Mouse (Mus musculus) embryo, embryonic 11 days (tissue): Measurements from ENCODE around the gene Sap30.
A peak's percentile ranks its signal among the peaks of the same experiment; 100 is the strongest.
"Not testable (repeated sequence)": the region's sequence is repeated elsewhere in the genome, so short reads cannot be mapped to it uniquely, and the experiment has no call there.

Experiments
- DNase-seq: peaks from one replicate; pipeline ENCODE4 v3.0.0-alpha.2; 2015

The Sap30 gene

DNA sequence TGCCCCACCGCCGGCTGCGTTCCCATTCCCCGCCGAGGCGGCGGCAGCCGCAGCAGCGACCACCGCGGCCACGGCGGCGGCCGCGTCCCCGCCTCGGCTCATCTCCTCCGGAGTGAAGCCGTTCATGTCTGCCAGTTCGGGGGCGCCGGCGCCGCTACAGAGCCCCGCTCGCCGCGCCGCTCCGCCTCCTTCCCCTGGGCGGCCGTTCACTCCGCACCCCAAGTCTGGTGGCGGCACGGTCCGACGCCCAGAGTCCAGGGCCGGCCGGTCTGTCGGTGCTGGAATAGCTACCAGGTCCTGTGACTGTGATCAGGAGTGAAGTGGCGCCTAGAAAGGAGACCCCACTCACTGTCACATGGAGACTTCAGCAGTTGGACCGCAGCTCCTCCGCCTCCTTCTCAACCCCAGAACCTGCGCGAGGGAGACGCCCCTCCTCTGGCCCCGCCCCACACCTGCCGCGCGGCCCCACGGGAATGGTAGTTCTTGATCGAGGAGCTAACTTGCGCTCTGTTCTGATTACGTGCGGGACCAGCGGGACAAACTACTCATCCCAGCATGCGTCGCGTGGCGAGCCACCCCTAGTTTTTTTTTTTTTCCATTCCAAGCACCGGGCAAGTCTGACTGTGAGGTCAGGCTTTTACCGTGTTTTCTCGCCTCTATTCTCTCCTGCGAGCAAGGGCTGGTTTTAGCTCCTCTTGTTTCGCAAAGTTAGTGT, at the start of gene Sap30:
TSS of gene Sap30 (minus strand) at position 420 of the 715 bp plus-strand sequence.
- DNase-seq, result peak; percentile 98

DNA sequence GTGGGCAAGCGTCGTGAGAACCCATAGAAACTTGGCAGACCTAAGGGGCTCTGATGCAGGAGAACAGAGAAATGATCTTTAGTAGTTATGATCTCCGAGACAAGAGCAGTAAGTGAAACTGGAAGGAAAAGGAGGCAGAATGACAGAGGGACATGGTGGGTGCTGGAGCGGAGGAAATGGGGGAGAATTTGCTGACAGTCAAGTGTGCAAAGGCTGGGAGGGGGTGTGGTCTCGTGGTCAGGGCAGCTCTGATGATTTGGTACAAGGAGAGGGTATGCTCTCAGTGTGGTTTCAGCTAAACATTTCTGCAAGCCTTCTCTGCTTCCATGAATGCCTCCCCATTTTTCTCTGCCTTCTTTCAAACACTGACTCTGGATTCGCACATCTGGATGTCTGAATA, 48.5 kb upstream of the Sap30 start:
- no peak for DNase-seq

DNA sequence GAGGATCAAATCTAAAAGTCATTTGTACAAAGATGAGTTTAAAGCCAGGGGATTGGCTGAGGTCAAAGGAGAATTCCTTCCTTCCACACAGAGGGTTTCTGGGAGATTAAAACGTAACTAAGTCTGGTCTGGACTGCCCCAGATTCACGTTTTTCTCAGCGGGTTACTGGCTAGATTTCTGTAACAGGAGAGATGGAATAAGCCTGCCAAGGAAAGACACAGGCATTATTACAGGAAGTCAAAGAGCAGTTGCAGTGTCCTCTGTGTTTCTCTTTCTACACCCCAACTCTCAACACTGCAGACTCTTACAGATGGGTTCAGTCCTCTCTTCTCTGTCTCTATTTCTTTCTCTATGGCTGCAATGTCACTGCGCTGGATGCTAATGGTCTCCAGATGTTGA, 46.8 kb upstream of the Sap30 start:
- DNase-seq, result no peak

DNA sequence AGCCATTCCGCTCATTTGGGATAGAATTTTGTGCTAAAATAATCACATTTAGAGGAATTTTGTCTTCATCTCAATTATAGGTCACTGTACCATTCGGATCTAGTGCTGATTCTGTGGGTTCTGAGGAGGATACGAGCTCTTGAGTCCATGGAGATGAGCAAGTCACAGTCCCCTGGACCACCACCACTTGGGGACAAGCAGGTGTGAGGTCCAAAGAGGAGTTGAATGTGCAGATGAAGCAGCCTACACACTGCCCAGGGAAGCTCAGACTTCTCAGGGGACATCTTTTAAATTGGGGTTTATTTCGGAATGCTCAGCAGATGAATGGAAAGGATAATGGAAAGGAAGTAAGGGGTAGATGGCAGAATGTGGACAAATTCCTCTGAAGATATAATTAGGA, 45.4 kb upstream of the Sap30 start:
- DNase-seq, result no peak

DNA sequence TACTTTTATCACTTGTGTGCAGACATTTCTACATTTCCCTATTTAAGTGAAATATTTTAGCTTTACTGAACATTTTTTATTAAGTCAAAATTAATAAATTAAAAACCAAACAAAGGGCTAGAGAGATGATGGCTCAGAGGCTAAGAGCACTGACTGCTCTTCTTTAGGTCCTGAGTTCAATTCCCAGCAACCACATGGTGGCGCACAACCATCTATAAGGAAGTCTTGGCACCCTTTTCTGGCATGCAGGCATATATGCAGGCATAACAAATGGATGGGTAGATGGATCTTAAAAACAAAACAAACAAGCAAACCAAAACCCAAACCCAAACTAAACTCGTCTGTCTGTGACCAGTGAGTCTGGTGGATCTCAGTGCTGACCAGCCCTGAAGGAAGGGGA, 44.6 kb upstream of the Sap30 start:
- peak; percentile 37 for DNase-seq

DNA sequence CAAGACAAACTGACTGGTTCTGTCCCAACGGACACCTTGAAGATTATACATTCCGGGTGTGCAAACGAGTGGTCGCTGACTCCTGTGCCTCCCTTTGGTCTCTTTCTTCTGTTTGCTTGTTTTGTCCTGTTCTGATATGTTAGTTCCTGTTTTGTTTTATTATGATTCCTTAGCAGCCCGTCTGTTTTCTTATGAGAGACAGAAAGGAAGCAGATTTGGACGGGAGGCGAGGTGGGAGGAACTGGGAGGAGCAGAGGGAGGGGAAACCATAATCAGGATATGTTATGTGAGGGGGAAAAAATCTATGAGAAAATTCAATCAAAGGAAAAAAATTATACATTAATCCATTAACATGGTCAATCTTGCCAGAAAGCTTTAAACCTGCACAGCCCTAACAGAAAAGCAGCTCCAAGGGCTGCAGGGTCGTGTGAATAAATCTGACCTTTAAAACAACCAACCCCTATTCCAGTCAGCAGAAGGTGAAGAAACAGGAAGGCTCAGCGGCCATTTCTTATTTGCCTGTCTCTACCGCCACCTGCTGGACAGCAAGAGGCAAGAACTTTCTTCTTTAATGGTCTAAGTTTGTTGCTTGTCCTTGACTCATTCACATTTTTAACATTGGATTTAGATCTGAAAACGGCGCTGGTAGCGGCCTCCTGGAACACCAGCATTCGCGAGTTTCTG, 43.1 kb upstream of the Sap30 start:
- DNase-seq, result peak; percentile 88

DNA sequence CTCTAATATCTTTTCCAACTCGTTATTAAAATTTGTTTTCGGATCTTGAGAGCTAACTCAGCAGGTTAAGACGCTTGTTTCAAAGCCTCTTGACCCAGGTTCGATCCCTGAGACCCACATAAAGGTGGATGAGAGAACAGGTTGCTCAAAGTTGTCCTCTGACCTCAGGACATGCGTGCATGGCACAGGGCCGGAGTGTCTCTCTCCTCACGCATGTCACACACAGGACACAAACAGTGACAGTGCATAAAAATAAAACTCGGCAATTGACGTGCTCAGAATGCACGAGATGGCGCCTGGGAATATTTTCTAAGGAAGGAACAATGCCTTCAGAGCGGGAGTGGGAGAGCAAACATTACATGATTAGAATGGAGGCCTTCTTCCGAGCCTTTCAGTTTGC, 42.6 kb upstream of the Sap30 start:
- no peak for DNase-seq

DNA sequence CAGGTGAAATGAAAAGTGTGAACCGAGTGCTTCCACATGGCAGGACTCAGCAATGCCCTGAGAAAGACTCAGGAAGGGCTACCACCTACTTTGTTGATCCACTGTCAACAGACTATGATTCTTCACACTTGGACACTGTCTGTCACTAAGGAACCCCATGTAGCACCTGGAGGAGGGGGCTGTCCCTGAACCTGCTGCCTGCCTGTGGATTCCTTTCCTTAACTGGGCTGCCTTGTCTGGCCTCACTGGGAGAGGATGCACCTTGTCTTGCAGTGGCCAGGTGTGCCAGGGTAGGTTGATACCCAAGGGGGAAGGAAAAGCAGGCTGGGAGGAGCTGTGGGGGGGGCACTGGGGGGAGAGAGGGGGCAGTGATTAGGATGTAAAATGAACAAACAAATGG, 40.4 kb upstream of the Sap30 start:
- no peak for DNase-seq

DNA sequence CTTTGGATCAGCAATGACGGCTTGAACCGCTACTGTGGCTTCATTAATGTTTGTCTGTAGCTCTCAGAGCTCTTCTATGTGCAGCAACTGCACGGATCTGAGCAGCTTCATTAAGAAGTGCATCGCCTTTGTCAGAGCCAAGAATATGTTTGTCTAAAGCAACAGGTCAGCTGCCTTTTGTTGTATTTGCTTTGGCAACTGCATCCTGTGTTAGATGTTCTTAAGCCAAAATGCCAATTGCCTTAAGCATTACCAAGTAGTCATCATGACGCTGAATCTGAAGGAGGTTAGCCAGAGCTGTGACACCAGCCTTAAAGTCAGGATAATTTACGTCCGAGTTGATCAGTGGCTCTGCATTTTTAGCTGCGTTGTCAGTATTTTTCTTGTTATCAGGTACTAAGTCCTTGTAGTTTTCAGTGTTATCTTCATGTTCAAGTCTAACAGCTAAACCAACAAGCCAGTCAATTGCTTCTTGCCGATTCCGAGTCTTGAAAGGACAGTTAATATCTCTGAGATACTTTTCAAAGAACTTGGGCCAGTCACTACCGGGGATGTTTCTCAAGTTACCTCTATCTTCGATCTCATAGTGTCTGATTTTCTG, 32.6 kb upstream of the Sap30 start:
- no peak for DNase-seq

DNA sequence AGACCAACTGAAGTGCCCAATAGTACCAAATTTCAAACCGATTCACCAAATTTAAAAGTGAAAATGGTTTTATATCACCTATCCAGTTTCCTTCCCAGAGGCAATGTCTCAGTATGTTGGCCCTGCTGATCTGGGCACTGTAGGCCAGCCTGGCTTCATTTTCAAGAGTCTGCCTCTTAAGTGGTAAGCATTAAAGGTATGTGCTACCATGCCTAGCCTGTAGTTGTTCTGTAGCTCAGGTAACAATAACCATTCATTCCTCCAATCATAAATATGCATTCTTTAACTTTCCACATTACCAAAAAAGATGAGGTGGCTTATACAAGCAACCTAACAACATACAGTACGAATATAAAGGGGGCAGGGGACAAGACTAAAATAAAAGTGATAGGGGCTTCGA, 30.1 kb upstream of the Sap30 start:
- no peak for DNase-seq

DNA sequence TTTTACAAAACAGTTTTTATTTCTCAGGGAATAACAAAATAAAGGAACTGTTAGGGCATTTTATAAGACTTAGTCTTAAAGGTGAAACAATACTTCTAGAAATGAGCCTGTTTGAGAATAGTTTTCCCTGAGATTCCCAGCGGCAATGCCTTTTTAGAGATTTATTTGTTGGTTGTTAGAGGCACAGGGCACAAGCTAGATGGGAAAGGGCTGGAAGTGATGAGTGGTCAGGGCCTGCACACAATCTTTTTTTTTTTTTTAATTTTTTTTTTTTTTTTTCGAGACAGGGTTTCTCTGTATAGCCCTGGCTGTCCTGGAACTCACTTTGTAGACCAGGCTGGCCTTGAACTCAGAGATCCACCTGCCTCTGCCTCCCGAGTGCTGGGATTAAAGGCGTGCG, 29.0 kb upstream of the Sap30 start:
- not testable (repeated sequence) for DNase-seq

DNA sequence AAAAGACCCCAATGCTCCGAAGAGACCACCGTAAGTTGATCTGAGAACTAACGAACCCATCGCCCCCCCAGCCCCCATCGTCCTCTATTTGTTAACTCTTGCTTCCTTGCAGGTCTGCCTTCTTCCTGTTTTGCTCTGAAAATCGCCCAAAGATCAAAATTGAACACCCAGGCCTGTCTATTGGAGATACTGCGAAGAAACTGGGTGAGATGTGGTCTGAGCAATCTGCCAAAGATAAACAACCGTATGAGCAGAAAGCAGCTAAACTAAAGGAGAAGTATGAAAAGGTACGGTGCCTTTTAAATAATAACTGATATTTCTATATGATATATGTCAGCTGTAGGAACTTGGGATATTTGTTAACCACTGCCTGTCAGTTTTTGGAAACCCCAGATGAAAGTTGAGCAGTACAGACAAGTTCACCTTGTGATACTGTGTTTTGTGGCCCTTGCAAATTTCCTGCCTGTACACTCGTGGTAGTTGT, 25.6 kb upstream of the Sap30 start:
- DNase-seq, result not testable (repeated sequence)

DNA sequence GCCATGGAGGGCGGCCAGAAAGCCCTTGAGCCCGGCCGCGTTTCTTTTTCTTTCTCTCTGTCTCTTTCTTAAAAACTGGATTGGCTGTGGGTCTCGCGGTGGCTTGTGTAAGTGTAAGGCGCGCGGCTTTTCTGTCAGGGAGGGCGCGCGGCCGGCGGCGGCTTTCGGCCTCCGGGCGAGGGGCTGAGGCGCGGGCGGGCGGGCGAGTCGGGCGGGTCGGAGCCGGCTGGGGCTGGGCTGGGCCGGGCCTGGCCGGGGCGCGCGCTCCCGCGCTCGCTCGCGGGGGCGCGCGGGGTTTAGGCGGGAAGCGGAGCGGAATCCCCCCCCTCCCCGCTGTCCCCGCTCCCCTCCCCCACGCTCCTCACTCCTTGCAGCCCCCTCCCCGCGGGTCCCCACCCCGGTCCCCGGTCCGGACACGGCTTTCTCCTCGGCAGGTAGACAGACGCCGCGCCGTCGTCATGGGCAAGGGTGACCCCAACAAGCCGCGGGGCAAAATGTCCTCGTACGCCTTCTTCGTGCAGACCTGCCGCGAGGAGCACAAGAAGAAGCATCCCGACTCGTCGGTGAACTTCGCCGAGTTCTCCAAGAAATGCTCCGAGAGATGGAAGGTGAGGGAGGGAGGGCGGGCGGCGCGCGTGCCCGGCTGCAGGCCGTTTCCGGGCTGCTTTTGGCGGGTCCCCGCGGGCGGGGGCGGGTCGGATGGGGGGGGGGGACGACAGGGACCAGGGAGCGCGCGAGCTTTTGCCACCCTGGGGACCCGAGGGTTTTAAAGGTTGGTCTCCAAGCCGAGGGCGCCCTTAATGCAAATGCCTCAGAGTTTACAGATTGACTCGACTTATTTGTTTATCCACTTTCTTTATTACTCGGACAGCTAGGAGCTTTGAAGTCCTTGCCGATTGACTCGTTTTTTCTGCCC, 24.7 kb upstream of the Sap30 start:
- peak; percentile 84 for DNase-seq

DNA sequence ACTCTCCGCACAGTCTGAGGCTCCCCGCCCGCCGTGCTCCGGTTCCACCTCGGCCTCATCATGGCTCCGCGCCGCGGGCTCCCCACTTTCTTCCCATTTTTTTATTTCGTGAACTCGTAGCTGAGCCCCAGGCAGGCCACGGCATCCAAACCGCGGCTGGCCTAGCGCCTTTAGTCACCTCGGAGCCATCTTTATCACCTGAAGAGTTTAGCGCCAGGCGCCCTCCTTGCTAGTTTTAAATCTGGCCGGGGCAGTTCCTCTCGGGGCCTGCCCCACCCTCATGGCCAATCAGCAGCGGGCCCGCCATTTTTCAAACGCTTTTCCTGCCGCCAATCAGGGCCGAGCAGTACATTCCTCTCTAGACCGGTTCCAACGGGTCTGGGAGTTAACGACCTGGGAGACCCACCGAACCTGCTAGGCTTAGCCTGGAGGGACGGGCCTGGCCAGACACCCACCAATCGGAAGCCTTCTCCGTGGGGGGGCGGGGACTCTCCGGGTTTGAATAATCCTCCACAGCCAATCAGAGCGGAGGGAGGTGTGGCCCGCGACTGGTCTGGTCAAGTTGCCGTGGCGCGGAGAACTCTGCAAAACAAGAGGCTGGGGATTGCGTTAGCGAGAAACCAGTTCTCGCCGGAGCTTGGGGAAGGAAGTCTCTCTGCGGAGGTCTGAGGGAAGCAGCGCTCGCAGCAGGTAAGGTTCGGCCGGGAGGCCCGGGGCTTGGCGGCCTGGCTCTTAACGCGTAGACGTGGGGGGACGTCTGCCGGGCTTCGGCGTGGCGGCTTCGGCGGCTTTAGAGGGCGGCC, 23.9 kb upstream of the Sap30 start, which contains the start of gene Hmgb2:
TSS of gene Hmgb2 (plus strand) at position 592 of the 803 bp plus-strand sequence.
- peak; percentile 100 for DNase-seq

DNA sequence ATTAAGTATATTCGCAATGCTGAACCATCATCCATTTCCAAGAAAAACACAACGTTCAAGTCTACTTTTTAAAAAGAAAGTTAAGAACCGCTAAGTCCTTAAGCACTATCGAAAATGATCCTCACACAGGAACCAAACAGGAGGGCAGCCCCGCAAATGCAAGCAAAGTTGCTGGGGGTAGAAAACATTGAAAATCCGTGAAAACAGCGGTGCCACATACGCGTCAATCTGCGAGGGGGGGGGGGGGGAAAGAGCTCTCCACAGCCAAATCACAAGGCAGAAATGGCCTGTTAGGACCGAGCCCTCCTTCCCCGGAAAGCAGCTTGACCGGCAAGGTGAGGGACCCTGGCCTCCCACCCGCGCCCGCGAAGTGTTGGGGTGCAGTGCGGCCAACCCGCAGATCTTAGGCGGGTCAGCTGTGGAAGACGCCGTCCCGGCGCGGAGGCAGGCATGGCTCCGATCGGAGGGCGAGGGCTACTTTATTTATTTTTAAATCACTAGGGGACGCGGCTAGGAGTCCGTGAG, 23.2 kb upstream of the Sap30 start:
- DNase-seq, result no peak

DNA sequence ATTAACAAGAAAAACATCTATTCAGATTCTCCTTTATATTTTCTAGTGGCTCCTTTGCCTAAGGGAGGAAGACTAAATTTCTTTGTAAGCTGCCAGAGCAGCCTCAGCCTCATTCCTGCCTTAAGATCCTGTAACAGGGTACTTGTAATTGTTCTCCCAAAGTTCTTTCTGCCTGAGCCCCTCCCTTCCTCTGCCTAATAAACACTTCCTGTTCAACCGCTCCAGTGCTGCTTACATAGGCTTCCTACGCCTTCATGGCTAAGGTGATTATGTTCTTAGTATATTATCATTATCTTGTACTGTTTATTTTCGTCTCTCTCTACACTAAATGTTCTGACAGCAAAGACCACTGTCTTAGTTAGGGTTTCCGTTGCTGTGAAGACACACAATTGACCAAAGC, 21.0 kb upstream of the Sap30 start:
- DNase-seq, result no peak

DNA sequence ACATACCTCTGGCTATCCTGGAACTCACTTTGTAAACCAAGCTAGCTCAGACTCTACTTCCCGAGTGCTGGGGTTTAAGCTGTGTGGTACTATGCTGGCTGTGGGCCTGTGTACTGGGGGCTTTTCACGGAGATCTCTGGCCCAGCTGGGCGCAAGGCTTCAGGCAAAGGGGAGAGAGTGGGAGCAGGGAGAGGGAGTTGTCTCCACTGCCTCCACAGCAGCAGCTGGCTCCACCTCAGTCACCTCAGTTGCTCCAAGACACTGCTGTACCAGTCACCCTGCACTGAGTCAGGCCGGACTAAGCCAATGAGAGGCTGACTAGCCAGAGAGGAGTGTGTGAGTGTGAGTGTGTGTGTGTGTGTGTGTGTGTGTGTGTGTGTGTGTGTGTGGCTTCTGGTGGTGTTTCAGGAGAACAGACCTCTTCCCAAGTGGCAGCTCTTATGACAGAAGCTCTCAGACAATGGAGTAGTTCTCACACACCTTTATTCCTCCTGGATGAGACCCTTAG, 19.9 kb upstream of the Sap30 start:
- DNase-seq, result no peak

DNA sequence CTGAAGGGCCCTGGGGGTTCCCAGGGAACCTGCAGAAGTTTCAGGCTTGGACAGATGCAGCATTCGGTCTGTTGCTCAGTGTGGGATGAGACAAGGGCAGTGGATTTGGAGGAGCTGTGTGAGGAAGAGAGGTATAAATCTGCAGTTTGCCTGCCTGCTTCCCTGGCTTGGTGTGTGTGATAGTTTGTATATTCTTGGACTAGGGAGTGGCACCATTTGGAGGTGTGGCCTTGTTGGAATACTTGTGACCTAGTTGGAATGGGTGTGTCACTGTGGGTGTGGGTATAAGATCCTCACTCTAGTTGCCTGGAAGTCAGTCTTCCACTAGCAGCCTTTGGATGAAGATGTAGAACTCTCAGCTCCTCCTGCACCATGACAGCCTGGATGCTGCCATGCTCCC, 17.8 kb upstream of the Sap30 start:
- not testable (repeated sequence) for DNase-seq

DNA sequence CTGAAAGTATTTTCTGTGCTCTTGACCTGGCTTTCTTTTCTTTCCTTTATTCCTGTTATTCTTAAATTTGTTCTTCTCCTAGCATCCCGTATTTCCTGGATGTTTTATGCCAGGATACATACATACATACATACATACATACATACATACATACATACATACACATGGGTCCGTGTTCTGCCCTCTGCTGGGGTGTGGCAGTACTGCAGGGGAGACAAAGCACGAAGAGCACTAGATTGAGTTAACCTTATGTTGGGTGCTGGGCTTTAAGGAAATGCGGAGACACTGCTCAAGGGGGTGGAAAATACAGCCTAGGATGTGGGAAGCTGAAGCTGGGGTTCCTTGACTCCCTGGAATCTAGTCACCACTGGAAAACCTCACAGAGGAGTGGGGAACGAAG, 16.0 kb upstream of the Sap30 start:
- peak; percentile 66 for DNase-seq

DNA sequence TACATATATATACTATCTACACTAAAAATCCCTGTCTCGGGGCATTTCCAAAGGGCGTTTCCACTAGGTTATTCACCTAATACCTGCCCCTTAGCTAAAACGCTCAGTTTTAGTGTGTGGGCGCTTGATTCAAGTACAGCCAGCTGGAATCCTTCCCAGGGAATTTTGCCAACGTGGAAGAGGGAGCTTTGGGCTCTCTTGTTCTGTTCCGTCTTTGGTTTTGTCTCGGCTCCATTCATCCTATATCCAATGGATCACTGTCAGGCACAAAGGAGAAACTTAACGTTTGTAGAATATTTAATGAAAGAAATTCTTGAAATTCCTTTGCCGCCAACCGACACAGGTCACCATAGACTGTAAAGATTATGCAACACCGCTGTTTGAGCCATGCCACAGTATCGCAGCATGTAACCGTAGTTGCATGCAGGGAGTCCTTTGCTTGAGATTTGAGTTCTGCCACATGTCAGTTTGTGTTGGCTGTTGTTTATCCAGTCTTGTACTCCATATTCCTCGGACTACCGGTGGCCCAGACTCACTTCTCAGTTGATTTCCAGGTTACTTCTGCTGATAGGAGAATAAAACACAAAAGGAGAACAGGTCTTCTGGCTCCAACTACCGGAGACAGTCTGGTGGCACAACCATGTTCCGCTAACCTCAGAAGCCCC, 11.3 kb upstream of the Sap30 start:
- DNase-seq, result no peak

DNA sequence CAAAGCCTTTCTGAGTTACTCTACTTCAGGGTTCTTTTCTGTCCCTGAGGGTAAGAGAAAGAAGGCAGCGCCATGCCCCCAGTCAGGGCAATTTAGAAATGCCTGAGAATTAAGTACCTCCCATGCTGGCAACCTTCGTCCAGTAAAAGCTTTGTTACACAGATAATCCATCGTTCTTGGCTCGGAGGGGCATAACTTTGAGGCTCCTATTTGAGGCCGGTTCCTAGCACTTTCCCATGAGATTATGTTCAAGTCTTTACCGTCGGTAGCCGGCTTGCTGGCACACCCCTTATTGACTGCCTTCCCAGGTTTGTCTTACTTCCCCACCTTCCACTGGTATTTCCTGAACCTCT, 10.8 kb upstream of the Sap30 start:
- DNase-seq, result no peak
